Mouse (Mus musculus): ENCODE results near the gene Jund.

The Jund gene

GRCm38 (mm10) chr8:70720739-70721138, 22.0 kb downstream of the Jund start:
- DNase-seq (ENCODE audit: low read depth, low spot score): peak; percentile 91
- H3K27me3 ChIP-seq (ENCODE audit: control insufficient read depth, insufficient read depth, low read length, poor library complexity, severe bottlenecking): no peaks in the 10 kb centered on the region
- no peaks in the 10 kb centered on the region for H3K36me3 ChIP-seq (ENCODE audit: control insufficient read depth, insufficient read depth, low read length, poor library complexity, severe bottlenecking)

- Histone ChIP-seq H3K27me3 (ENCODE audit: control insufficient read depth, insufficient read depth, low read length, poor library complexity, severe bottlenecking) (no peaks in the 10 kb centered on the region), H3K36me3 (ENCODE audit: control insufficient read depth, insufficient read depth, low read length, poor library complexity, severe bottlenecking) (no peaks in the 10 kb centered on the region)
- DNase-seq (ENCODE audit: low read depth, low spot score): no peak
Observed at GRCm38 (mm10) chr8:70721601-70722000, 22.9 kb downstream of the Jund start.

- no peaks in the 10 kb centered on the region for H3K36me3 ChIP-seq (ENCODE audit: control insufficient read depth, insufficient read depth, low read length, poor library complexity, severe bottlenecking)
- DNase-seq (ENCODE audit: low read depth, low spot score): no peak
Observed at GRCm38 (mm10) chr8:70723486-70724210, 24.9 kb downstream of the Jund start, which contains the start of gene Pde4c. Pde4c (plus strand) TSS chr8:70723720.

GRCm38 (mm10) chr8:70724216-70724615, 25.5 kb downstream of the Jund start:
- no peaks in the 10 kb centered on the region for H3K27me3 ChIP-seq (ENCODE audit: control insufficient read depth, insufficient read depth, low read length, poor library complexity, severe bottlenecking)
- H3K36me3 ChIP-seq (ENCODE audit: control insufficient read depth, insufficient read depth, low read length, poor library complexity, severe bottlenecking): no peaks in the 10 kb centered on the region
- no peak for DNase-seq (ENCODE audit: low read depth, low spot score)

More at GRCm38 (mm10) chr8:70723486-70724210, 24.9 kb downstream of the Jund start, which contains the start of gene Pde4c:
- H3K27me3 ChIP-seq (ENCODE audit: control insufficient read depth, insufficient read depth, low read length, poor library complexity, severe bottlenecking): no peaks in the 10 kb centered on the region

GRCm38 (mm10) chr8:70725792-70726447, 27.2 kb downstream of the Jund start:
- DNase-seq (ENCODE audit: low read depth, low spot score): no peak
- H3K27me3 ChIP-seq (ENCODE audit: control insufficient read depth, insufficient read depth, low read length, poor library complexity, severe bottlenecking): no peaks in the 10 kb centered on the region

GRCm38 (mm10) chr8:70726721-70727120, 28.0 kb downstream of the Jund start:
- no peaks in the 10 kb centered on the region for H3K27me3 ChIP-seq (ENCODE audit: control insufficient read depth, insufficient read depth, low read length, poor library complexity, severe bottlenecking)
- no peak for DNase-seq (ENCODE audit: low read depth, low spot score)

More at GRCm38 (mm10) chr8:70725792-70726447, 27.2 kb downstream of the Jund start:
- no peaks in the 10 kb centered on the region for H3K36me3 ChIP-seq (ENCODE audit: control insufficient read depth, insufficient read depth, low read length, poor library complexity, severe bottlenecking)

GRCm38 (mm10) chr8:70729808-70730475, 31.2 kb downstream of the Jund start:
- Histone ChIP-seq H3K27me3 (ENCODE audit: control insufficient read depth, insufficient read depth, low read length, poor library complexity, severe bottlenecking) (no peaks in the 10 kb centered on the region), H3K36me3 (ENCODE audit: control insufficient read depth, insufficient read depth, low read length, poor library complexity, severe bottlenecking) (no peaks in the 10 kb centered on the region)
- DNase-seq (ENCODE audit: low read depth, low spot score): peak; percentile 81

More at GRCm38 (mm10) chr8:70726721-70727120, 28.0 kb downstream of the Jund start:
- no peaks in the 10 kb centered on the region for H3K36me3 ChIP-seq (ENCODE audit: control insufficient read depth, insufficient read depth, low read length, poor library complexity, severe bottlenecking)

- peak; percentile 83 for DNase-seq (ENCODE audit: low read depth, low spot score)
- Histone ChIP-seq H3K36me3 (ENCODE audit: control insufficient read depth, insufficient read depth, low read length, poor library complexity, severe bottlenecking) (no peaks in the 10 kb centered on the region), H3K27me3 (ENCODE audit: control insufficient read depth, insufficient read depth, low read length, poor library complexity, severe bottlenecking) (no peaks in the 10 kb centered on the region)
Observed at GRCm38 (mm10) chr8:70730956-70731355, 32.2 kb downstream of the Jund start.

GRCm38 (mm10) chr8:70737705-70738104, 39.0 kb downstream of the Jund start:
- Histone ChIP-seq H3K36me3 (ENCODE audit: control insufficient read depth, insufficient read depth, low read length, poor library complexity, severe bottlenecking) (no peaks in the 10 kb centered on the region), H3K27me3 (ENCODE audit: control insufficient read depth, insufficient read depth, low read length, poor library complexity, severe bottlenecking) (no peaks in the 10 kb centered on the region)
- no peak for DNase-seq (ENCODE audit: low read depth, low spot score)

GRCm38 (mm10) chr8:70738211-70738610, 39.5 kb downstream of the Jund start:
- Histone ChIP-seq H3K27me3 (ENCODE audit: control insufficient read depth, insufficient read depth, low read length, poor library complexity, severe bottlenecking) (no peaks in the 10 kb centered on the region), H3K36me3 (ENCODE audit: control insufficient read depth, insufficient read depth, low read length, poor library complexity, severe bottlenecking) (no peaks in the 10 kb centered on the region)
- no peak for DNase-seq (ENCODE audit: low read depth, low spot score)

GRCm38 (mm10) chr8:70741661-70742060, 42.9 kb downstream of the Jund start:
- DNase-seq (ENCODE audit: low read depth, low spot score): no peak
- Histone ChIP-seq H3K36me3 (ENCODE audit: control insufficient read depth, insufficient read depth, low read length, poor library complexity, severe bottlenecking) (no peaks in the 10 kb centered on the region; the same call in 1 of the 2 replicates), H3K27me3 (ENCODE audit: control insufficient read depth, insufficient read depth, low read length, poor library complexity, severe bottlenecking) (no peaks in the 10 kb centered on the region)

GRCm38 (mm10) chr8:70742176-70742575, 43.4 kb downstream of the Jund start:
- Histone ChIP-seq H3K27me3 (ENCODE audit: control insufficient read depth, insufficient read depth, low read length, poor library complexity, severe bottlenecking) (no peaks in the 10 kb centered on the region), H3K36me3 (ENCODE audit: control insufficient read depth, insufficient read depth, low read length, poor library complexity, severe bottlenecking) (no peaks in the 10 kb centered on the region; the same call in 1 of the 2 replicates)
- DNase-seq (ENCODE audit: low read depth, low spot score): no peak

GRCm38 (mm10) chr8:70742981-70743655, 44.4 kb downstream of the Jund start:
- Histone ChIP-seq H3K36me3 (ENCODE audit: control insufficient read depth, insufficient read depth, low read length, poor library complexity, severe bottlenecking) (no peaks in the 10 kb centered on the region; the same call in 1 of the 2 replicates), H3K27me3 (ENCODE audit: control insufficient read depth, insufficient read depth, low read length, poor library complexity, severe bottlenecking) (no peaks in the 10 kb centered on the region)
- DNase-seq (ENCODE audit: low read depth, low spot score): no peak

All from splenic B cell, adult 2 months (primary cell).